Mouse (Mus musculus): ENCODE measurements around the gene Mpnd. TPM values are rescaled to one million over a fixed set of nuclear protein-coding genes. Genes with fewer than 3 reads are reported as not detected.
A peak's percentile ranks its signal among the peaks of the same experiment; 100 is the strongest.

Gene Mpnd
- total RNA-seq, 2 experiments from 2014 or later: 31.6 to 36.9 TPM

DNA sequence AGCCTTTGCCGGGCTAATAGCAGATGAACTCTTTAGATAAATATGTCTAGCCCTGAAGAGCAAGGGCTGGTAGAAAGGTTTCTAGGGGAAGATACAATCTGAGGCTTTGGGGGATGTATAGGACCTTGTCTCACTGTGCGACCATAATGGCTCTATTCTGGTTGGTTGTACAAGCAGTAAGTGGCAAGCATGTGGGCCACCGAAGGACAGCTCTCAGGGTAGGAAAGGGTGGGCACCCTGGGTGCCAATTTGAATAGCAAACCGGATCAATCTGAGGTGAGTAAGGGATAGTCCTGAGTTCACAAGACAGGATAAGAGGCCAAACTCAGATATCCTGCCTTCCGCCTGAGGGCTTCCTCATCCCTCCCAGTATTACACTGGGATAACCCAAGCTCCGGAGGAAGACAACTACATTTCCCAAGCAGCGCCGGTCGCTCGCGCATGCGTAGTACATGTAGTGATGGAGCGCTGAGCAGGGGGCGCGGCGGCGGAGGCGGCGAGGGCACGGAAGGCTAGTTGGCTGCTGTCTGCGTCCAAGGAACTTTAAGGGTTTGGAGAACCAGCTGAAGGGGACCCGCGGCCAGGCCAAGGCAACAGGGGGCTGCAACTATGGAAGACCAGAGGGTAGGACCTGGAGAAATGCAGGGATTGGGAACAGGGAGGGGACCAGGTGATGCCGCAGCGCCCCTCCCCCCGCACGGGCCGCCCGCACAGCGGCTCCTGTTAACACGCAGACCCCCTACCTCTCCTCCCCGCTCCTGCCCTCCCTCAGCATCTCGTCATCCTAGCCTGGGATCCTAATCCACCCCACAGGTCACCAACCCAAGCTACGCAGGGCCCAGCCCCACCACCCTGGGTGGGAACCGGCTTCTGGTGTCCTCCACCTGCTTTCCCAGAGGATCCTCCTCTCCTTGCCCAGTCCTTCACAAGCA is 19.2 kb upstream of the Mpnd start, which contains the start of gene Fsd1:
Gene Fsd1, plus strand, starts transcription at position 480 of the 932 bp plus-strand sequence.
- DNase-seq: no peak

- DNase-seq: no peak
Measured at GRCm38 (mm10) chr17:55990278-55990898, 15.1 kb upstream of the Mpnd start.

DNA sequence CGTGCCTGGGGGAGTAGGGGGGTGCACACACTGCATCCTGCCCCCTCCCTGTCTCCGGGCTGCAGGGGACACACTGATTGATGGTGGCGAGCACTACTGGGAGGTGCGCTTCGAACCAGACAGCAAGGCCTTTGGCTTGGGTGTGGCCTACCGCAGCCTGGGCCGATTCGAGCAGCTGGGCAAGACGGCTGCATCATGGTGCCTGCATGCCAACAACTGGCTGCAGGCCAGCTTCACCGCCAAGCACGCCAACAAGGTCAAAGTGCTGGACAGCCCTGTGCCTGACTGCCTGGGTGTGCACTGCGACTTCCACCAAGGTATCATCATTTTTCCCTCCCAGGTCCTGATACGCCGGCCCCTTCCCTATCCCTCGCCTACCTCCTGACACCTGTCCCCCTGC is 9.5 kb upstream of the Mpnd start:
- peak; percentile 34 for DNase-seq

DNA sequence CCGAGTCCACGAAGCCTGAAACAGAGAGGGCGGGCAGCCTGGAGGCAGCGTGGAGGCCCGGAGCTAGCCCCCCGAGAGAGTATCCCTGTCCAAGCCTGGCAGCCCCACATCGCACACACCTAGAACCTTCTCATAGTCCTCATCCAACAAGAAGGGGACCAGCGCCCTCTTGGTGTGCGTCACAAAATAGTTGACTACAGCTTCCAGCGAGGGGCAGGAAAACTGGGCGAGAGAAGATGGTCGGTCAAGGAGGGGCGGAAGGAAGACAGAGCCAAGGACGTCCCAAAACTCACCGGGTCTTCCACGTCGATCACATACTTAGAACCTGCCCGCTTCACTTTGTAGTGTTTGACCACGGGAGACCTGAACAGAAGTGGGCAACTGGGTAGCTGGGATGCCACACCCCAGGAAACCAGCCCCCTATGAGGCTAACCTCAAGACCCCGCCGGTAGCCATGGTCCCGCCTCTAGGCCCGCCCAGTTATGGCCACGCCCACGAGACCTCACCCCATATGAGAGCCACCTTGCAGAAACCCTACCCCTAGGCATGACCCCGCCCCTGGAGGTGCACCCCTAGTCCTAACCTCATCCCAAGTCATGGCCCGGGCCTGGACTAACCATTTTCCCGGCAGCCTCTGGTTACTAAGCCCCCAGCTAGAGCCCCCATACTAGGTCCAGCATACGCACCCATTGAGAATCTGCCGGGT is 5.6 kb upstream of the Mpnd start:
- no peak for DNase-seq

DNA sequence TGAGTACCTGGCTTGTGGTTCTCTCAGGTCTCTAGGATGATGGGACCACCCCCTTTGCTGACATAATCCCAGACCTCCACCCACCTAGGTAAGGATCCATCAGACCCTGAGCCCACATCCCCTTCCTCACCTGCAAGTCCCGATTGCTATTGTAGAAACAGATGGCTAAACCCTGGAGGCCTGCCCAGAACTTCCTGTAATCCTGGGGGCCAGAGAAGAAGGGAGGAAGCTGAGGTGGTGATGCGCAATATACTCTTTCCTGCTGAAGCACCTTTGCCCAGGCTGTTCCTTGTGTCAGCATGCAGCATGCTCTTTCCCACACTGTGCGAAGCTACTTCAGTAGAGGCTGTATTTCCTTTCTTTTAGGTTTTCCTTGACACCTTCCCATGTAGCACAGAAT is 2.5 kb upstream of the Mpnd start:
- DNase-seq: no peak

DNA sequence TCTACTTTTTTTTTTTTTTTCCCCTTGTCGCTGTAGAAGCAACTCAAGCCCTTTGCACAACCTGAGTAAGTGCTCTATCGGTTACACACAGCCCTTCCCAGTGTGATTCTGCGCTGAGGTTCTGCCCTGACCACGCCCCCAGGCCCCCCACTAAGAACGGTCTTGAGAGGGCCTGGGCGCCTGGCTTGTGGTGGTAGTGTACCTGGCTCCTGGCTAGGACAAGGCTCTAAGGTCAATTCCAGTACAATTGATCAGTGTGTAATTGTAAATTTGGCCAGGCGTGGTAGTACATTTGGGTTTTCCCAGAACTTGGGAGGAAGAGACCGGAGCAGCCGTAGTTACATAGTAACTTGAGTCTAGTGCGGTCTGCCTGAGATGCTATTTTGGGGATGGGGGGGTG is 1.4 kb downstream of the Mpnd start:
- DNase-seq: no peak

GRCm38 (mm10) chr17:56007444-56008355 is 2.2 kb downstream of the Mpnd start:
- no peak for DNase-seq

GRCm38 (mm10) chr17:56008356-56009087 is 3.0 kb downstream of the Mpnd start:
- peak; percentile 86 for DNase-seq

DNA sequence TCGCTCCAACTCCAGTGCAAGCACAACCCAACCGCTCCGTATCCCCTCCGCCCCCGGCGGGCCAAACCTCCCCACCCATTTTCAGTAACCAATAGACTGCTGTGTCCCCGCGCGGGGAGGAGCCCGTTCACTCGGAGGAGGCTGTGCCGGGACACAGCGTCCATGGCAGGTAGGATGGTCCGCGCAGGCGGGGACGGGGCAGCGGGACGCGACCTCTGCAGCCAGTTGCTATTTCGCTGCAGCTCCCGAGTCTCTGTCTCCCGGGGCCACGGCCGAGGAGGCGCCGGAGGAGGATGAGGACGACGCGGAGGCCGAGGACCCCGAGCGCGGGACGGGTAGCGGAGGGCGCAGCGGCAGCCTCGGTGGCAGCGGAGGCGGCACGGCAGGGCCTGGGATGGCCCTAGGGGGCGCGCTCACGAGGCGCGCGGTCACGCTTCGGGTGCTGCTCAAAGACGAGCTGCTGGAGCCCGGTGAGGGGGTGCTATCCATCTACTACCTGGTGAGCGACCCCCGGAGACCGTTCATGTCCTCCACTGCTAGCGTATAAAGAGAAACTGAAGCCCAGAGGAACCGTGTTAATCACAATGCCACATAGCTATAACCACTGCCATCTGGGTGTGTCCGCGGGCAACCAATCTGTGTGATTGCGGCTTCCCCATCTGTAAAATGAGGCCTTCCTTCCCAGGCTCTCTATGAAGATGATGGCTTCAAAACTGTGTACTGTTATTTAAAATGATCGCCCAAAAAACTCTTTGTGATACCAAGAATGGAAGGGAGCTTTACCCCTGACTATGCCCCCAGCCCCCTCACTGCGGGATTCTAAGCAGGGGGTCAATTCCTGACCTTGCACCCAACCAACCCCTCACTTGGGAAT is 3.8 kb downstream of the Mpnd start:
- peak; percentile 84 for DNase-seq

DNA sequence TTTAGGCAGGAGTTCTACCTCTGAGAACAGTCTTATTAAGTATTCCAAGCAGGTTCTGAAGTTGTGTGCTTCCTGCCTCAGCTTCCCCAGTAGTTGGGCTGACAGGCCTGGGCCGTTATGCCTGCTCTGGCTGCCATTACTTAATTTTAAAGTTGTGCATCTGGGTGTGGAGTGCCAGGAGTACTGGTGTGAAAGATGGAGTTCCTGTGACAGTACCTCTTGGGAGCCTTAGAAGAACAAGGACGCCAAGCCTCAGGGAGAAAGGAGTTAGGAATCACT is 4.4 kb downstream of the Mpnd start:
- DNase-seq: no peak

DNA sequence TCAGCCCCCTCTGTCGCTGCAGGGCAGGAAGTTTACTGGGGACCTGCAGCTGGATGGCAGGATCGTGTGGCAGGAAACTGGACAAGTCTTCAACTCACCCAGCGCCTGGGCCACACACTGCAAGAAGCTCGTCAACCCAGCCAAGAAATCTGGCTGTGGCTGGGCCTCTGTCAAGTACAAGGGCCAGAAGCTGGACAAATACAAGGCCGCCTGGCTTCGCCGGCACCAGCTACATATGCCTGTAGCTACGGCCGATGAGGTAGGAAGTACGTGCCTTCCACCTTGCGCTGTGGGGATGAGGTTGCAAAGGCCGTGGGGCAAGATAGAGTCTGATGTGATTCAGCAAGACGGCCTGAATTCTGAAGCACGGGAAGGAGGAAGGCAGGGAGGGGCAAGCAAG is 4.7 kb downstream of the Mpnd start:
- DNase-seq: no peak

DNA sequence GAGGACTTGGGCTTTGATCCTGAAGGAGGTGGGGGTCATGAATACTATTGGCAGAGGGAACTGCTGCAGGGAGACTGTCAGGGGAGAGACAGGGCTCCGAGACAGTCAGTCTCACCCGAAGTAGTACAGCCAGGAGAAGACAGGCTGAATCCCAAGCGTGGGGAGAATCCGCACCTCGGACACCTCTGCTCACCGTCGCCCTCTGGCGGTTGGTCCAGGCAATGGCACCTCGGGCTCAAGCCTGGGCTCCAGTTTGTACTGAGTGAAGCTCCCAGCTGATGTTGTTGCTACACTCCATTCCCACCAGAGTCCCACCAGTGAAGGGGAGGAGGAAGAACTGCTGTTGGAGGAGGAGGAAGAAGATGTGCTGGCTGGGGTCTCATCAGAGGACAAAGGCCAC is 5.2 kb downstream of the Mpnd start:
- peak; percentile 88 for DNase-seq

DNA sequence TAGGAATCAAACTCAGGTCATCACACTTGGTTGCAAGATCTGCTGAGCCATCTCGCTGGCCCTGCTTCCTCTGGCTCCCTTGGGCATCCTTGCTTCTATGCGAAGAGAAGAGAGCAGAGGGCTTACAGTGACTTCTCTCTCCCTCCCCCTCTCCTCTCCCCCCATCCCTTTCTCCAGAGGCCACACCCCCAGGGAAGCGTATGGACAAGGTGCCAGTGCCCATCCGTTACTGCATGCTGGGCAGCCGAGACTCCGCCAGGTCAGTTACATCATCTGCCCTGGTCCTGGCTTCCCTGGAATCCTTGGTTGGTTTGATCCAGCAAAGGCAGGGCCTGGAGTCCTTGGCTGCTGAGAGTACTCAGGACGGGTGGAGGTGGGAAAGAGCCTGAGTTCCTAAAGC is 5.9 kb downstream of the Mpnd start:
- DNase-seq: no peak

GRCm38 (mm10) chr17:56015293-56015692 is 9.8 kb downstream of the Mpnd start:
- no peak for DNase-seq

DNA sequence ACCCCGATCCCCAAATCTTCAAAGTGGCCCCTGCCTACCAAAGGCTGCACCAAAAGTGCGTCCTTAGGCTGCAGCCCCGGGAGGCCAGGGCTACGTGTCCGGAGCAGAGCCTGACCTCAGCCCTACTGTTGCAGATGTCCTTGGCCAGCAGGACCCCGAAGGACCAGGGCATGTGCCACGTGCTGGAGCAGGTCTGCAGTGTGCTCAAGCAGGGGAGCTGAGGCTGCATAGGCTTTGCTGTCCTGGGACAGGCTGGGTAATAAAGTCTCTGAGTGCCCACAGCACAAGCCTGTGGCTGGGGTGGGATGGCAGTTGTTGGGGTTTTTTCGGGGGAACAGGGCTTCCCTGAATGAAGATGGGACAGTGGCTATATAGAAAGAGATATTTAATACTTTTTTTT is 10.9 kb downstream of the Mpnd start:
- DNase-seq: no peak

- no peak for DNase-seq
Measured at GRCm38 (mm10) chr17:56016793-56017785, 11.6 kb downstream of the Mpnd start.

GRCm38 (mm10) chr17:56017848-56018247 is 12.3 kb downstream of the Mpnd start:
- no peak for DNase-seq

- peak; percentile 45 for DNase-seq
Measured at GRCm38 (mm10) chr17:56018347-56019131, 13.0 kb downstream of the Mpnd start.

Measured in gastrocnemius, postnatal 10 days (tissue).